Mouse (Mus musculus): ENCODE results near the gene Dnaaf1. TPM values are rescaled to one million over a fixed set of nuclear protein-coding genes. Genes with fewer than 3 reads are reported as not detected.

Dnaaf1 gene
- polyA plus RNA-seq, 1 experiment from 2014 or later: 2.6 TPM

- H3K4me3 ChIP-seq (ENCODE audit: low read length): no peak overlapping the region
- ATAC-seq: no peak
- no peak overlapping the region for H3K4me2 ChIP-seq (ENCODE audit: low read depth, low read length)
- H3K27ac ChIP-seq (ENCODE audit: low read length): no peak overlapping the region
- H3K9ac ChIP-seq (ENCODE audit: low read depth, low read length): no peak overlapping the region
- H3K27me3 ChIP-seq (replicated peaks; ENCODE audit: control insufficient read depth, insufficient read depth, low read length): no peaks in the 10 kb centered on the region
- 63% methylated on average over 18 of the region's 18 CpGs for WGBS
- no peaks in the 10 kb centered on the region for H3K4me1 ChIP-seq (ENCODE audit: control insufficient read depth, insufficient read depth, low read length)
- no peaks in the 10 kb centered on the region for H3K36me3 ChIP-seq (ENCODE audit: control insufficient read depth, insufficient read depth, low read length)
- H3K9me3 ChIP-seq (ENCODE audit: control insufficient read depth, low read length): peaks cover 6% of the 10 kb centered on the region; the same call in 1 of the 2 replicates
Measured at GRCm38 (mm10) chr8:119644981-119645597, 70.1 kb downstream of the Dnaaf1 start.

DNA sequence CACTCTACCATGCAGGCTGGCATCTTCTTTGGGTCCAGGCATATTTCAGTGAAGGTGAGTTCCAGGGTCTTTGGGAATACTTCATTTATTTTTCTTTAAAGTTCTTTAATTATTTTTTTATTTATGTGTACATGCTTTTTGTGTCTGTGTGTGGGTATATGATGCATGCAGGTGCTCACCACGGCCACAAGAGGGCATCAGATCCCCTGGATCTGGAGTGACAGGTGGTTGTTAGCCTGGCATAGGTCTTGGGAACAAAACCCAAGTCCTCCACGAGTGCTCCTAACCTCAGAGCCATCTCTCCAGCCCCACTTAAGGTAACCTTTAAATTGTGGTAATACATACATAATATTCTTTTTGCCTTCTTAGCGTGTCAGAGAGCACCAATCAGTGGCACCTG lies 71.2 kb downstream of the Dnaaf1 start:
- WGBS: 80% methylated on average over 3 of the region's 3 CpGs
- H3K4me3 ChIP-seq (ENCODE audit: low read length): no peak overlapping the region
- ATAC-seq: no peak

DNA sequence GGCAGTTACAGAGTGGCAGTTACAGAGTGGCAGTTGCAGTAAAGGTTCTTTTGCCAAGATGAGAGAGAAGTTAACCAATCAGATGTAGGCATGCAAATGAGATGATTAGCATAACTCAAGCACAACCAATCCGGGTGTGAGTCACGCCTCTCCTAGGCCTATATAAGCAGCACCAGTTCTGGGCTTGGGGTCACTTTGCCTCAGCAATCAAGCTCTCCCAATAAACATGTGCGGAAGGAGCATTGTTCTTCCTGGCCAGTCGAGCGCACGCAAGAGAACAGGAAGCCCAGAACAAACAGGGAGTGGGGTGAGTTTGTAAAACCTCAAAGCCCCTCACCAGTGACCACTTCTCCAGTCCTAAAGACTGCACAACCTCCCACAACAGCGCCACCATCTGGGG lies 71.8 kb downstream of the Dnaaf1 start:
- ATAC-seq: no peak
- 80% methylated on average over 7 of the region's 7 CpGs for WGBS
- no peak overlapping the region for H3K4me3 ChIP-seq (ENCODE audit: low read length)
- H3K27me3 ChIP-seq (replicated peaks; ENCODE audit: control insufficient read depth, insufficient read depth, low read length): no peaks in the 10 kb centered on the region
- H3K4me1 ChIP-seq (ENCODE audit: control insufficient read depth, insufficient read depth, low read length): no peaks in the 10 kb centered on the region
- H3K9ac ChIP-seq (ENCODE audit: low read depth, low read length): no peak overlapping the region
- H3K27ac ChIP-seq (ENCODE audit: low read length): no peak overlapping the region
- H3K4me2 ChIP-seq (ENCODE audit: low read depth, low read length): no peak overlapping the region
- no peaks in the 10 kb centered on the region for H3K36me3 ChIP-seq (ENCODE audit: control insufficient read depth, insufficient read depth, low read length)
- peaks cover 6% of the 10 kb centered on the region; the same call in 1 of the 2 replicates for H3K9me3 ChIP-seq (ENCODE audit: control insufficient read depth, low read length)

More for the DNA sequence above, 71.2 kb downstream of the Dnaaf1 start:
- Histone ChIP-seq H3K4me2 (ENCODE audit: low read depth, low read length) (no peak overlapping the region), H3K4me1 (ENCODE audit: control insufficient read depth, insufficient read depth, low read length) (no peaks in the 10 kb centered on the region), H3K36me3 (ENCODE audit: control insufficient read depth, insufficient read depth, low read length) (no peaks in the 10 kb centered on the region), H3K9me3 (ENCODE audit: control insufficient read depth, low read length) (peaks cover 6% of the 10 kb centered on the region; the same call in 1 of the 2 replicates), H3K9ac (ENCODE audit: low read depth, low read length) (no peak overlapping the region), H3K27ac (ENCODE audit: low read length) (no peak overlapping the region), H3K27me3 (replicated peaks; ENCODE audit: control insufficient read depth, insufficient read depth, low read length) (no peaks in the 10 kb centered on the region)

Other genes starting within 250 kb of the Dnaaf1 start
- 259 and 264 TPM in 2 replicates for gene Hsbp1, start 230.7 kb upstream of the Dnaaf1 start, polyA plus RNA-seq (2015; fragmentation: Nextera tagmentation; extraction: Ambion mirVana)
- gene Mlycd, start 180.4 kb upstream of the Dnaaf1 start, polyA plus RNA-seq (2015; fragmentation: Nextera tagmentation; extraction: Ambion mirVana): 20.6 and 22.7 TPM in 2 replicates
- gene Osgin1, start 141.1 kb upstream of the Dnaaf1 start, polyA plus RNA-seq (2015; fragmentation: Nextera tagmentation; extraction: Ambion mirVana): 8.0 and 9.2 TPM in 2 replicates
- 1.3 and 1.6 TPM in 2 replicates for gene Necab2, start 128.5 kb upstream of the Dnaaf1 start, polyA plus RNA-seq (2015; fragmentation: Nextera tagmentation; extraction: Ambion mirVana)
- gene Slc38a8, start 73.5 kb upstream of the Dnaaf1 start, polyA plus RNA-seq (2015; fragmentation: Nextera tagmentation; extraction: Ambion mirVana): 0.05 and 0.06 TPM in 2 replicates
- gene Mbtps1, start 16.5 kb upstream of the Dnaaf1 start, polyA plus RNA-seq (2015; fragmentation: Nextera tagmentation; extraction: Ambion mirVana): 78.0 and 82.5 TPM in 2 replicates
- gene Hsdl1, start 52 bp upstream of the Dnaaf1 start, polyA plus RNA-seq (2015; fragmentation: Nextera tagmentation; extraction: Ambion mirVana): 32.3 and 33.3 TPM in 2 replicates
- 11.6 and 11.9 TPM in 2 replicates for gene Taf1c, start 30.0 kb downstream of the Dnaaf1 start, polyA plus RNA-seq (2015; fragmentation: Nextera tagmentation; extraction: Ambion mirVana)
- 0.09 TPM in 1 of 2 replicates, not detected in the other for gene Adad2, start 37.5 kb downstream of the Dnaaf1 start, polyA plus RNA-seq (2015; fragmentation: Nextera tagmentation; extraction: Ambion mirVana)
- 0.23 TPM in 2 replicates for gene Kcng4, start 60.4 kb downstream of the Dnaaf1 start, polyA plus RNA-seq (2015; fragmentation: Nextera tagmentation; extraction: Ambion mirVana)
- 4.6 and 5.4 TPM in 2 replicates for gene Wfdc1, start 91.1 kb downstream of the Dnaaf1 start, polyA plus RNA-seq (2015; fragmentation: Nextera tagmentation; extraction: Ambion mirVana)
- 6.4 and 6.8 TPM in 2 replicates for gene Atp2c2, start 124.8 kb downstream of the Dnaaf1 start, polyA plus RNA-seq (2015; fragmentation: Nextera tagmentation; extraction: Ambion mirVana)
- gene Tldc1, start 203.2 kb downstream of the Dnaaf1 start, polyA plus RNA-seq (2015; fragmentation: Nextera tagmentation; extraction: Ambion mirVana): 17.8 and 18.1 TPM in 2 replicates